Mouse (Mus musculus): Measurements from ENCODE around the gene Fbxw8. TPM values are rescaled to one million over a fixed set of nuclear protein-coding genes. Genes with fewer than 3 reads are reported as not detected.

Fbxw8 gene
- polyA plus RNA-seq, 2 experiments = 27.9 to 55.2 TPM

GRCm38 (mm10) chr5:118057508-118058111, 97.7 kb downstream of the Fbxw8 start:
- no peak overlapping the region for H3K4me3 ChIP-seq (replicated peaks; ENCODE audit: low read length)
- H3K9me3 ChIP-seq (ENCODE audit: control insufficient read depth, low read length) = no peaks in the 10 kb centered on the region
- no peaks in the 10 kb centered on the region for H3K27me3 ChIP-seq (ENCODE audit: control insufficient read depth, insufficient read depth, low read length)
- H3K4me1 ChIP-seq (ENCODE audit: control insufficient read depth, insufficient read depth, low read length) = peaks cover 10% of the 10 kb centered on the region
- 14% methylated on average over 8 of the region's 8 CpGs for WGBS
- H3K36me3 ChIP-seq (ENCODE audit: control insufficient read depth, insufficient read depth, low read length) = no peaks in the 10 kb centered on the region
- TF ChIP-seq POLR2A (IDR thresholded peaks at IDR 0.05; ENCODE audit: borderline replicate concordance, extremely low read depth, insufficient read depth, insufficient read length) = no peak
- ATAC-seq (ENCODE audit: low FRiP score, low read depth) (0 out of 2 replicates have a peak, but pooled peaks have one; percentile 14), DNase-seq (ENCODE audit: low spot score) (no peak)
- no peak overlapping the region for H3K4me2 ChIP-seq (replicated peaks; ENCODE audit: low read depth, low read length, severe bottlenecking)
- no peak overlapping the region for H3K9ac ChIP-seq (ENCODE audit: low read depth, low read length, severe bottlenecking)
- no peak overlapping the region; the same call in 1 of the 2 replicates for H3K27ac ChIP-seq (replicated peaks; ENCODE audit: low read depth, low read length)

GRCm38 (mm10) chr5:118053205-118053604, 102.1 kb downstream of the Fbxw8 start:
- Histone ChIP-seq H3K9ac (ENCODE audit: low read depth, low read length, severe bottlenecking) (no peak overlapping the region), H3K27me3 (ENCODE audit: control insufficient read depth, insufficient read depth, low read length) (no peaks in the 10 kb centered on the region), H3K4me2 (replicated peaks; ENCODE audit: low read depth, low read length, severe bottlenecking) (no peak overlapping the region), H3K27ac (replicated peaks; ENCODE audit: low read depth, low read length) (no peak overlapping the region), H3K36me3 (ENCODE audit: control insufficient read depth, insufficient read depth, low read length) (no peaks in the 10 kb centered on the region), H3K9me3 (ENCODE audit: control insufficient read depth, low read length) (no peaks in the 10 kb centered on the region), H3K4me3 (replicated peaks; ENCODE audit: low read length) (no peak overlapping the region), H3K4me1 (ENCODE audit: control insufficient read depth, insufficient read depth, low read length) (peaks cover 9% of the 10 kb centered on the region)
- no peak for TF ChIP-seq POLR2A (IDR thresholded peaks at IDR 0.05; ENCODE audit: borderline replicate concordance, extremely low read depth, insufficient read depth, insufficient read length)
- WGBS = 91% methylated on average over 2 of the region's 2 CpGs
- DNase-seq (ENCODE audit: low spot score) = no peak
- no peak for ATAC-seq (ENCODE audit: low FRiP score, low read depth)

GRCm38 (mm10) chr5:118051981-118052662, 103.1 kb downstream of the Fbxw8 start:
- Histone ChIP-seq H3K9me3 (ENCODE audit: control insufficient read depth, low read length) (no peaks in the 10 kb centered on the region), H3K27ac (replicated peaks; ENCODE audit: low read depth, low read length) (no peak overlapping the region), H3K4me3 (replicated peaks; ENCODE audit: low read length) (no peak overlapping the region), H3K4me2 (replicated peaks; ENCODE audit: low read depth, low read length, severe bottlenecking) (no peak overlapping the region), H3K27me3 (ENCODE audit: control insufficient read depth, insufficient read depth, low read length) (no peaks in the 10 kb centered on the region), H3K4me1 (ENCODE audit: control insufficient read depth, insufficient read depth, low read length) (no peaks in the 10 kb centered on the region; the same call in 1 of the 2 replicates), H3K9ac (ENCODE audit: low read depth, low read length, severe bottlenecking) (no peak overlapping the region), H3K36me3 (ENCODE audit: control insufficient read depth, insufficient read depth, low read length) (no peaks in the 10 kb centered on the region)
- 54% methylated on average over 8 of the region's 8 CpGs for WGBS
- ATAC-seq (ENCODE audit: low FRiP score, low read depth) = no peak
- no peak for DNase-seq (ENCODE audit: low spot score)
- no peak for TF ChIP-seq POLR2A (IDR thresholded peaks at IDR 0.05; ENCODE audit: borderline replicate concordance, extremely low read depth, insufficient read depth, insufficient read length)

GRCm38 (mm10) chr5:118050743-118051142, 104.5 kb downstream of the Fbxw8 start:
- WGBS = 78% methylated on average over 4 of the region's 4 CpGs
- DNase-seq (ENCODE audit: low spot score) = no peak
- H3K4me1 ChIP-seq (ENCODE audit: control insufficient read depth, insufficient read depth, low read length) = no peaks in the 10 kb centered on the region
- no peak for ATAC-seq (ENCODE audit: low FRiP score, low read depth)
- TF ChIP-seq POLR2A (IDR thresholded peaks at IDR 0.05; ENCODE audit: borderline replicate concordance, extremely low read depth, insufficient read depth, insufficient read length) = no peak
- no peak overlapping the region for H3K27ac ChIP-seq (replicated peaks; ENCODE audit: low read depth, low read length)
- H3K4me2 ChIP-seq (replicated peaks; ENCODE audit: low read depth, low read length, severe bottlenecking) = no peak overlapping the region
- H3K9ac ChIP-seq (ENCODE audit: low read depth, low read length, severe bottlenecking) = no peak overlapping the region
- no peaks in the 10 kb centered on the region for H3K9me3 ChIP-seq (ENCODE audit: control insufficient read depth, low read length)
- H3K4me3 ChIP-seq (replicated peaks; ENCODE audit: low read length) = no peak overlapping the region
- H3K27me3 ChIP-seq (ENCODE audit: control insufficient read depth, insufficient read depth, low read length) = no peaks in the 10 kb centered on the region
- no peaks in the 10 kb centered on the region for H3K36me3 ChIP-seq (ENCODE audit: control insufficient read depth, insufficient read depth, low read length)

- no peak overlapping the region for H3K9ac ChIP-seq (ENCODE audit: low read depth, low read length, severe bottlenecking)
- 83% methylated on average over 5 of the region's 5 CpGs for WGBS
- H3K27ac ChIP-seq (replicated peaks; ENCODE audit: low read depth, low read length) = no peak overlapping the region
- no peaks in the 10 kb centered on the region for H3K36me3 ChIP-seq (ENCODE audit: control insufficient read depth, insufficient read depth, low read length)
- no peaks in the 10 kb centered on the region for H3K27me3 ChIP-seq (ENCODE audit: control insufficient read depth, insufficient read depth, low read length)
- DNase-seq (ENCODE audit: low spot score) = no peak
- TF ChIP-seq POLR2A (IDR thresholded peaks at IDR 0.05; ENCODE audit: borderline replicate concordance, extremely low read depth, insufficient read depth, insufficient read length) = no peak
- no peak overlapping the region for H3K4me3 ChIP-seq (replicated peaks; ENCODE audit: low read length)
- no peak for ATAC-seq (ENCODE audit: low FRiP score, low read depth)
- H3K9me3 ChIP-seq (ENCODE audit: control insufficient read depth, low read length) = no peaks in the 10 kb centered on the region
- H3K4me2 ChIP-seq (replicated peaks; ENCODE audit: low read depth, low read length, severe bottlenecking) = no peak overlapping the region
- no peaks in the 10 kb centered on the region for H3K4me1 ChIP-seq (ENCODE audit: control insufficient read depth, insufficient read depth, low read length)
These were observed 106.3 kb downstream of the Fbxw8 start for GRCm38 (mm10) chr5:118048928-118049327.
